Mouse (Mus musculus): Measurements from ENCODE around the gene Rcbtb1.
"Not testable (repeated sequence)": the region's sequence is repeated elsewhere in the genome, so short reads cannot be mapped to it uniquely, and the experiment has no call there.

The Rcbtb1 gene

DNA sequence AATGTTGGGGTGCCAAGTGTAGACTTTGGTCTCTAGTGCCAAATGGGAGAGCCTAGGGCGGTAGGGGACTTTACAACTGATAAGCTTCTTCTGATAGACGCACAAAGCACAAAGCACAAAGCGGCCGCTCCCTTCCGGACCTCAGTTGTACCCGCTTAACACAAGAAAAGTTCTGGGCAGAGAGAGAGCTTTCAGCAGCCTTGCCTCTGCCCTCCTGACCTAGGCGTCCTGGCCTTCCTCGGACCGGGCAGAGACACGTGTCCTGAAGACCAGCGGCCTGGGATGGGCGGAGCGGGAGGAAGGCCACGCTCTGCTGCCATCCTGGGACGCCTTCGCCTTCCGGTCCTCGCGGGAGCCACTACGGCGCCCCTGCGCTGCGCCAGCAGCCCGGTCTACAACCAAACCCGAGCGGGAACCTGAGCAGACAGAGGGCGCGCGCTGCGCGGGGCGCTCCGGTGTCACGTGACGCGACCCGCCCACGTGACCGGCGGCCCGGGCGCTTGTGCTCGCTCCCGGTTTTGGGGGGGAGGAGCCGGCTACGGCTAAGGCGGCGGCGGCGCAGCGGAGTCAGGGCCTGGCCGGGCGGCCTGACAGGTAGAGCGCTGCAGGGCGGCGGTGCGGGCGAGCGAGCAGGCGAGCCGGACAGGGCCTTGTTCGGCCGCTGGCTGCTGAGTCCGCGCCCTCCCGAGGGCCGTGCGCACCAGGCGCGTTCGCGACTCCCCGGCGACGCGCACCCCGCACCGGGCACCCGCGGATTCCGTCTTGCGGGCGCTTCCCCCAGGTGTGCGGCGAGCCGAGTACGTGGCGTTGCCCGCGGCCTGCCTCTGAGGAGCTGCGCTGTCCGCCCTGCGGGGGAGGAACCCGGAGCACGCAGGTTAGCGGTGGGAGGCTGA lies at the start of gene Rcbtb1:
Rcbtb1 (plus strand) TSS at position 499 of the 893 bp plus-strand sequence.
- DNase-seq (ENCODE audit: low spot score), result peak; percentile 91

DNA sequence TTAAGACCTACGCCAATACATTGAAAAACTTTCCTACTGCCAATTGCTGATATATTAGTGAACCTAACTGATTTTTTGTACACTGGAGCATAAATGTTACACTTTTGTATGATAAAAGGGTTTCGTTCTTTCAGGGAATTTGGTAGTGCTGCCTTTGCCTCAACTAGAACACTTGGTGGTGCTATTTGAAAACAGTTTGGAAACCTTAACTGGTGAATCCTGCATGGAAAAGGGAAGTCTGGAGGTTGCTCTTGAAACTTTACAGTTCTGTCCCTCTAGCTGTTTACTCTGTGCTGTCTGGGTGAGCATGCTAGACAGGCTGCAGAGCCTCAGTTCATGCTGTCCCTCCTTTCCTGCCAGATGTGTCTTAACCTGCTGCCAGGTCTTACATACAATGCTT lies 45.4 kb upstream of the Rcbtb1 start:
- DNase-seq (ENCODE audit: low spot score), result no peak

DNA sequence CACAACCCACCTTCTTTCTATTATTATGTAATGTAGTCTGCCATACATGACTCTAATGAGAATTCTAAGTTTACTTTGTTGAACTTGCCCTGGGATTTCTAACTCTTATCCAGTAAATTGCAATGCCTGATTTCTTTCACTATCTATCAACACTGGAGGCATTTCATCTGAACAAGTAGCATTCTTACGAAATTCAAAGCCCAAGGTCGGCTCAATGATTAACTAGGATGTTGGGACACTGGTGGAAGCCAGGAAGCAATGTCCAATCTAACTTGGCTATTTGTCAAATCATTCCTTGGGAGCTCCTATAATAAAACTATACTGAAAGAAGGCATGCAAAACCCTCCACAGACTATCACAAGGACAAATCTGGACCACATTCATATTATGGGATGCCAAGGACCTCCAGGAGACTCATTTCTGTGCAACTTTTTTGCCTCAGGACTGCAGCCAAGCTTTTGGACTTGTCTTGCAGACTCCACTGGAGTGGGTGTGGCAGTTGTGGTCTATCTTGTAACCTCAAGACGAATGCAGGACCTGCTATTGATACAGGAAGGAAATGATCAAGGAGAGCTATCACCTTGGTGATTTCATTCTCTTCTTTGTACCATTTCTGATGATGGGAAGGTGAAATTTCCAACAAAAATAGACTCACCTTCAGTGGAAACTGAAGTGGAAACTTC lies 43.9 kb upstream of the Rcbtb1 start:
- no peak for DNase-seq (ENCODE audit: low spot score)

DNA sequence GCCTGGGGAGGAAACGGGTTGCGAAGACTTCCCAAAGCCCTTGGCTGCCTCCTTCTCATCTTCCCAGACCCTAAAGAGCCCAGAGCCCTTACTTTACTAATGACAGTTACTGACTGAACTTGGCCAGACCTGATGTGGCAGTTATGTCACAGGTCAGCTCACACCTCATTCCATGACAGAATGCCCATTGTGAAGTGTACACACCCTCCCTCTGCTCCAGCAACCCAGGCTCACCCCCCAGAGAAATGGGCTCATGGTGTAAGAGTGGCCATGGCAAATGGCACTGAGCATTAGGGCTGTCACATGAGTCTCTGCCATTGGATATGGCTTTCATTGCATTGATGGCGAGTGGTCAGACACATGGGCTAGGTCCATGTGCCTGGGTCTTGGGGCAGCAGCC lies 22.4 kb upstream of the Rcbtb1 start, which contains the start of gene Gm5142:
Gm5142 (minus strand) TSS at position 101 of the 400 bp plus-strand sequence.
- no peak for DNase-seq (ENCODE audit: low spot score)

DNA sequence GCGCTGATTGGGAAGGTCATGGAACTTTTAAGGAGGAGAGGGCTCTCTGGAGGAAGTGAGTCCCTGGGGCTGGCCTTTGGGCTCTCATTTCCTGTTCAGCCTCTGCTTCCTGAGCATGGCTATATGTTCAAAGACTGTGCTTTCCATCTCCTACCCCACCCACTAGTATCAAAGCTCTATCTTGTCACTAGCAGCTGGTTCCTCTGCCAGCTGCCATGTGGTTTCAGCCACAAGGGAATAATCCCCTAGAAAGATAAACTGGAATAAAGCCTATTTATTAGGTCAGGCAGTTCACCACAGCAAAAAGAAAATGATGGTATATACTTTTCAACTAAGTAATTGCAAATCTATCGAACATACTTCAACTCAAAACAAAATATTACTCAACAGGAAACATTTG lies 18.3 kb upstream of the Rcbtb1 start:
- no peak for DNase-seq (ENCODE audit: low spot score)

DNA sequence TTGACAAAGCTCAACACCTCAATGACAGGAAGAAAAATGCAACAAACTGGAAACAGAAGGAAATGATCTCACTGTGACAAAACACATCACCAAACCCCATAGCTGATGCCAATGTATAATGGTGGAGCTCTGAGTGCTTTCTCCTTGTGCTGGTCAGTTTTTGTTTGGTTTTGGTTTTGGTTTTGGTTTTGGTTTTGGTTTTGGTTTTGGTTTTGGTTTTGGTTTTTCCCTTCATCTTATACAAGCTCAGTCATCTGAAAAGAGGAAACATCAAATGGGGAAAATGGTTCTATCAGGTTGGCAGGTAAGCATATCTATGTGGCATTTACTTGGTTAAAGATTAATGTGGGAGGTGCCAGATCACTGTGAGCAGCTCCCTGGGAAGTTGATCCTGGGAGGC lies 15.5 kb upstream of the Rcbtb1 start:
- DNase-seq (ENCODE audit: low spot score), result no peak

DNA sequence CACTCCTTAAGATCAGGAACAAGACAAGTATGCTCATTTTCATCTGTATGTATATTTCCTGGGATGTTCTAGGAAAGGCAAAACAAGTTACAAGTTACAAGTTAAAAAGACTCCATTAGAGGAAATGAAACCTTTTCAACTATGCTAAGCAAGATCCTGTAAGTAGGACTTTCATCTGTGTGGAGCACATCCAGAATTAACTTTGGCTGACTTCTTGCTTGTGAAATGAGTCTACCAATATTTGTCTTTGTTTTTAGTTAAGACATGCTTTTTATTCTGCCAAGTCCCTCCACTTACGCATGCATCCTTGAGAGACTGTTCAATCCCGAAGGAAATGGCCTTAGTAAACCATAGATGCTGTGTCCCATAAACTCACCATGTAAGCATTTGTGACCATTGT lies 14.9 kb upstream of the Rcbtb1 start:
- DNase-seq (ENCODE audit: low spot score), result no peak

DNA sequence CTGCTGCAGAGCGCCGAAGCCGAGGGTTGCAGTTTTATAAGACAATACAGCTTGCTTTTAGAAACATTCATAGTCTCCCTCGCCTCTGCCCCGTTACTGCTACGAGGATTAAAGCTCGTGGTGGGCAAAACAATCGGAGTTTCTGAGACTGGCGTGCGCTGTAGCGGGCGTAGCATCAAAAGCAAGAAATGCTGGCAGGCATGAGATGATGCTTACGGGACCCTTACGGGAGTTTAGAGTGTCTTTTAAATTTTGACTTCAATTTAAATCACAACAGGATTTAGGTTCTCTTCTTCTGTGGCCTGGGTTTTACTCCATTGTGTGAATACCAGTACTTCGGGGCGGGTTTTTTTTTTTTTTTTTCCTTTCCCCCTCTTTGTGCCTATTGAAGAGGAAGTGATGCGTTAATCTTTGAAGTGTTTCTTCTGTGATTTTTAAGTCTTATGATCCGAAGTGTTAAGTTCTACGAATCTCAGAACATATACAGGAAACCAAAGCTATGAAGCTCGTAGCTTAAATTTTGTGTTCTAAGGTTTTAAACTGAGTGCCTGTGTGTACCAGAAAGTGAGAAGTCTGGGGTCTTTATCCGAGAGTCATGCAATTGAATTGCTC lies 701 bp downstream of the Rcbtb1 start:
- DNase-seq (ENCODE audit: low spot score), result peak; percentile 18

DNA sequence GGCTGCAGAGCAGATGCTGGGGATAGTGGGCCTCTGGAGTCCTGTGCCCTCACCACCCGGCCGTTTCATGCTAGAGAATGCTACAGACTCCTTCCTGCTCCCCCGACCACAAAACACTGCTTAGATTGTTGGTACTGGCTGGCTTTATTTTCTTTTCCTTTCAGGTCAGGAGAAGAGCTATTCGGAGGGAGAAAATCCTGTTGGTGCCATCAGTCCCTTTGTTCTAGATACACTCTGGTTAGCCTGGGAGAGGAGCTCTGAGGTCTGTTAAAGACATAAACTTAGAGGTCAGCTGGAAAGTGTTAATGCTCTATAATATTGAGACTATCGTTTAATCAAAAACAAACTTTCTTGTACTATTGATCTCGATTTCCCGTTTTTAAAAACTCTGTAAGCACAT lies 4.5 kb downstream of the Rcbtb1 start:
- no peak for DNase-seq (ENCODE audit: low spot score)

DNA sequence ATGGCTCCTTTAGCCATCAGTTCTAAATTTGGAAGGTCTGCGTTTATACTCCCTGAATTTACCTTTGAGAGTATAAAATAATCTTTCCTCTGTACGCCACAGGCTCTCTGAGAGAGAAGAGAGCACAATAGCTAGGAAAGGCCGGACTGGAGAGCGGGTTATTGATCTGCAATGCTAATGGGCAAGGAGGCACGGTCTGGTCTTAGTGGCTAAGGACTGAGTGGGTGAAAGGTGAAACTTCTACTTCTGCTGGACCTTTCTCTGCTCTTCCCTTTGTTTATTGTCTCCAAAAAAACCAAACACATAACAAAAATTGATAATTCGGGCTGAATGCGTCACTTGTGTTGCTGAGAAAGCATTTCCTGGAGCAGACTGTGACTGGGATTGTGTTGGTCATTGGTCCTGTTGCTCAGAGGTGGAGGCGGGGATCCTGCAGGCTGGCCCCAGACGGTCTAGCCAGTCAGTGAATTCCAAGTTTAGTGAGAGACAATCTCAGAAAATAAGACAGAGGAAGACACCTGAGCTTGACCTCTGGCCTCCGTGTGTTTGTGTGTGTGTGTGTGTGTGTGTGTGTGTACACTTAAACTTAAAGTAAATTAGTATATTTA lies 5.1 kb downstream of the Rcbtb1 start:
- DNase-seq (ENCODE audit: low spot score), result no peak

DNA sequence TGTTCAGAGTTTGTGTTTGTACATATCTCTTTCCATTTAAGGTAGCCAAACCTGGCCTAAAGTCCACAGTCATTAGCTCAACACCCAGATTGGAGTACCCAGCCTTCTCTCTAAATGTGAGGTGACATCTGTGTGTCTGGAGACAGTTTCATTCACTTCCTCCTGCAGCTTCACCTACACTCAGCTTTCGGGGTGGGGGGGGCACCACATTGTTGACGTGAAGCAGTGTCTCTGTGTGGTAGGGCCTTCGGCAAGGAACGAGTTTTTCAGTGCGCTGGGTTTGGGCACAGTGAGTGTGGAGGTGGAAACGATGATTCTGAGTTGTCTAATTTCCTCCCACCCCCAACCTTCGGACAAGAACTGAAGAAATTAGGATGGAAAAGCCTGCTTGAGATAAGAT lies 8.0 kb downstream of the Rcbtb1 start:
- DNase-seq (ENCODE audit: low spot score), result no peak

DNA sequence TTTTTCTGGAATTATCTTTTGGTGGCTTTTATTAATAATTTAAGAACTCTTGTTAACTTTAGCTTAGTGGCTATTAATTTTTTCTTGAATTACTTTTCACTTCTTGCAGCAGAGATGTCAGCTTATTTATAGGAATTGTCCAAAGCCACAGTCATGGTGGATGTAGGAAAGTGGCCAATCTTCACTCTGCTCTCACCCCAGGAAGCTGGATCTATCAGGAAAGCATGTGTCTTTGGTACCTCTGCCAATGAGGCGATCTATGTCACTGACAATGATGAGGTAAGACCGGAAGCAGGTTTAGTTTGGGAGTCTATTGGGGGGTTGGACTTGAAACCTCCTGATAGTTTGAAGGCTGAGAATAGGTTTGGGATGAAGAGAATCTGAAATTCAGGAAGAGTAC lies 8.8 kb downstream of the Rcbtb1 start:
- DNase-seq (ENCODE audit: low spot score), result no peak

DNA sequence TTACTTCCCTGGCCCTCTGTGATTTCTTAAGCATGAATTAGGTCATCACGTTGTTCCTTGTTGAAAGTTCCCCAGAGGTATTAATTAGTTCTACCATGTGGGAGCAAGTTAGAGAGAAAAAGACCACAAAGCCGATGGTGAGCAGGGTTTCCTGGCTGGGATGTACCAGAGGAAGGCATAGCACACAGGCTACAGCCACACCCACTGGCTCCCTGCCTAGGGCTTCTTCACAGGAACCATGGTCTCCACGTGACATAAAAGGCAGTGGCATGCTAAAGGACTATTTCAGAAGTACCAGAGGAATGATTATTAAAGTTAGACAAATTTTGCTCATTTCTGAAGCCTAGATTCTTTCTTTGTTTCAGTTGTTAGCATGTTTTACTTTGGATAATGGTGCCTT lies 18.2 kb downstream of the Rcbtb1 start:
- DNase-seq (ENCODE audit: low spot score), result no peak

DNA sequence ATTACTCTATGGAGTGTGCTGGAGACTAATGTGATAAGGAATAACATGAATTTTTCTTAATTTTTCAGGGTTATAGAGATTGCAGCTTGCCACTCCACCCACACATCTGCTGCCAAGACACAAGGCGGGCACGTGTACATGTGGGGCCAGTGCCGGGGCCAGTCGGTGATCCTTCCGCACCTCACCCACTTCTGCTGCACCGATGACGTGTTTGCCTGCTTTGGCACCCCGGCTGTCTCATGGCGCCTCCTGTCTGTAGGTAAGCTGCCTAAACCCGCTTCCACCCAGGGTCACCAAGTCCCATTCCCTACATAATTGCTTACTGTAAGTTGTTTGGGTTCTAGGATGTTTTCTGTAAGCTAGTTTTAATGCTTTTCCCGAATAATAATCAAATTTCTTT lies 25.2 kb downstream of the Rcbtb1 start:
- no peak for DNase-seq (ENCODE audit: low spot score)

DNA sequence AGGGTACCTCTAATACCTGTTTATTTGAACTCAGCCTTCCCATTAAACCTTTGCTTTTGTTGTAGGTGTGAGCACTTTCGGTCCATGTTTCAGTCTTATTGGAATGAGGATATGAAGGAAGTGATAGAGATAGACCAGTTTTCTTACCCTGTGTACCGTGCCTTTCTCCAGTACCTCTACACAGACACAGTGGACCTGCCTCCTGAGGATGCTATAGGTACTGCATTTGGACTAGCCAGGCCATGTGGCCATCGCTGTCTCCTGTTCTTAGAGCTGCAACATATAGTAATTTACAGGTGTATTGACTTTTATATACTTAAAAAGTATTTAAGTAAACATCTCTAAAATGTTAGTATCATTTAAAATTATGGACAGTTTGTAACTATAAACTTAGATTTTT lies 28.8 kb downstream of the Rcbtb1 start:
- DNase-seq (ENCODE audit: low spot score), result no peak

DNA sequence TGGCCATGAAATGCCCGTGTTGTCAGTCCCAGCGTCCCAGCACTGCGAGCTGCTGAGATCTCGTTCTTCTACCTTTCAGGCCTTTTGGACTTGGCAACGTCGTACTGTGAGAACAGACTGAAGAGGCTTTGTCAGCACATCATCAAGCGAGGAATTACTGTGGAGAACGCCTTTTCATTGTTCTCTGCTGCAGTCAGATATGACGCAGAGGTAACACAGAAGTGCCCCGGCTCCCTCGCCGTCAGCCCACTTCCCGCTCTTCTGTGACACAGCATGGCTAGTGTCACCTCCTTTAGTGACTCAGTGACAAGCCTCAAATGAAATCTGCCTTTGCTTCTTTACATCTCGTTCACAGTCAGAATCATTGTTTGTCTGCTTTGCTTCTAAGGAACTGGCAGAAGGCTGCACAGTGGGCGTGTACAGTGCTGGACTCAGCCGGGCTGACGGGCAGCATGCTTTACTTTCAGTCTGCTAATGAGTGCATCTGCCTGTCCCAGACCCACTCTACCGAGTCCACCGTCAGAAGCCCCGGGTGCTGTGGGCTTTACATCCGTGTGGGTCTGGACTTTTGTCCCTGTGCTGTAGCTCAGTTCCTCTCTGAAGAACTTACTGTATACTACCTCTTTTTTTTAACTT lies 29.4 kb downstream of the Rcbtb1 start:
- DNase-seq (ENCODE audit: low spot score), result no peak

DNA sequence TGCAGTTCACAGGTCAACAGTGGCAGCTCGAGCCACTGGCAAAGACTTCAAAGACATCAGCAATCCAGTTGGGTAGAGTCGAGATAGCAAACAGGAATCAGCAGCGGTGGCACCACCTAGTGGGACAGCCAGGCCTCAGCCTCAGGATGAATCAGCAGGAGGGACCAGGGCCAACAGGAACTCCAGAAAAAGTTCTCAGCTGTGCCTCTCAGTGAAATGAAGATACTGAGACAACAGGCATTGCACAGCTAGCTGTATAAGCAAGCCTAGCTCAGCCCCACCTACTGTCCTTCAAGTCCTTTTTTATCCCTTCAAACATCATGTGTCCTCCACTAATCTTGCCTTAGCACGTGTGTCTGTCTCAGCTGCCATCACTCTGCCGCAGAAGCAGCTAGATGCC lies 31.0 kb downstream of the Rcbtb1 start:
- no peak for DNase-seq (ENCODE audit: low spot score)

DNA sequence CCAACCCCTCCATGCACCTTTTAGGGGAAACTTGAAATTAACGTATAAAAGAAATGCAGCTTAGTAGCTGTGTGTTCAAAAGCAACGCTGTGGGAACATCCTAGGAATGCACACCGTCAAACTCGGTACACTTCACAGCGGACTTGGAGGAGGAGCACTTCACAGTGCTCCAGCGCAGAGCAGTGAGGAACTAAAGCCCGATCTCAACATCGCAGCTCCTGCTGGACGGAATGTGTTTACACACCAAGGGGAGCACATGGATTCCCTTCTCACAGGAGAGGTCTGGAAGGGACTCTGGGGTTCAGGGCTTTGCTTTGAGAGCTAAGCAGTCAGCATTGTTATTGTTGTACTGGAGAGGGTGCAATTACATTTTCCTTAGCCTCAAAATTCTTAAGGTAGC lies 32.6 kb downstream of the Rcbtb1 start:
- no peak for DNase-seq (ENCODE audit: low spot score)

DNA sequence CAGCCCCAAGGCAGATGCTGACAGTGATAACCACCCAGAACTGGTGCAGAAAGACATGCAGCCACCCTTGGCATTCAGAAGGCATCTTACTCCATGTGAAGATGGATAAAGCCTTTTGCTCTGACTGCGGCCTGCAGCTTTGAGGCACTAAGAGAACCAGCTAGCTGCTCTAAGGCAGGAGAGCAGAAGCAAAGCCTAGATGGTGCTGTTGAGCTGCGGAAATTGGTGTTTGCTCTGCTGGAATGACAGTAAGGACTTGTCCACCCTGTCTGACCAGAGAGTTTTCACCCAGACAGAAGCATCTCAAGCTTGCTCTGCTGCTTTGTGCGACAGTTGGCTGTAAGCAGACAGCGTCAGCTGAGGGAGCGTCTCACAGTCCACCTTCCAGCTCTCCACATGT lies 49.3 kb downstream of the Rcbtb1 start:
- not testable (repeated sequence) for DNase-seq (ENCODE audit: low spot score)

DNA sequence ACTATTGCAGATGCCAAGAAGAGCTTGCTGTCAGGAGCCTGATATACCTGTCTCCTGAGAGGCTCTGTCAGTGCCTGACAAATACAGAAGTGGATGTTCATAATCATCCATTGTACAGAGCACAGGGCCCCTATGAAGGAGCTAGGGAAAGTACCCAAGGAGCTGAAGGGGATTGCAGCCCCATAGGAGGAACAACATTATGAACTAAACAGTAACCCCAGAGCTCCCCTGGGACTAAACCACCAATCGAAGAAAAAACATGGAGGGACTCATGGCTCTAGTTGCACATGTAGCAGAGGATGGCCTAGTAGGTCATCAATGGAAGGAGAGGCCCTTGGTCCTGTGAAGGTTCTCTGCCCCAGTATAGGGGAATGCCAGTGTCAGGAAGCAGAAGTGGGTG lies 54.9 kb downstream of the Rcbtb1 start:
- not testable (repeated sequence) for DNase-seq (ENCODE audit: low spot score)

DNA sequence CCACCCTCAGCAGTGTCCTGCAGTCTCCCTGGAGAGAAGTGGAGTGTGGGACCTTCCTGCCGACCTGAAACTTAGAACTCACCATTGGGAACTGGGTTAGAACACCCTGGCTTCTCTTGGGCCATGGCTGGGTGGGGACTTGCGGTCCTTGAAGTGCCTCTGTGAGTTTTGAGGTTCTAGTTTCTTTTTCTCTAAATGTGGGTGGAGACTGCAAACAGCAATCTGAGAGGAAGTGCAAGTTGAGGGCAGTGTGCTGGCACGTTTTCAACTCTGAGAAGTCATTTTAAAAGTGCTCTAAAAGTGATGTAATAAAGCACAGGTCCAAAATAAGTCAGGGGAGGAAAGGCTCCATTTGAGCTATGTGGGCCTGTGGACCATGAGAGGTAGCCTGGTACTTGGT lies 59.0 kb downstream of the Rcbtb1 start, which contains the start of gene Gm6904:
Gm6904 (minus strand) TSS at position 161 of the 400 bp plus-strand sequence.
- peak; percentile 64 for DNase-seq (ENCODE audit: low spot score)

DNA sequence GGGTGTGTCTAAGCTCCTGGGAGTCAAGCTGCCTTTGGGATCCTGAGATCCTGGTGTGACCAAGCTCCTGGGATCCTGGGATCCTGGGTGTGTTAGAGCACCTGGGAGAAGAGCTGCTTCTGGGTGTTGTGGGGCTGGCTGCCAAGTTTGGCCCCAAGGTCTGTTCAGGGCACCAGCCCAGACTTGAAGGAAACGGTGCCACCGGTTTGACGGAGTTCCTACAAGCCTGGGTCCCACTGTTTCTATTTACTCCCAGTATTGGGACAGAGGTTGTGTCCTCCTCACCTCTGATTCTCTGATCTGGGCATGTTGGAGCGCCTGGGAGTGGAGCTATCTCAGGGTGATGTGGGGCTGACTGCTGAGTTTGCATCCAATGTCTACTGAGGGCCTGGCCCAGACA lies 74.0 kb downstream of the Rcbtb1 start:
- DNase-seq (ENCODE audit: low spot score), result not testable (repeated sequence)

All from T-cell, adult 2 months (primary cell).